Mouse (Mus musculus) heart, adult 11 months (tissue): ENCODE results near the gene Ints1.
A peak's percentile ranks its signal among the peaks of the same experiment; 100 is the strongest.

Experiments
- DNase-seq: peaks from one replicate; pipeline ENCODE4 v3.0.0; 2022

The Ints1 gene

DNA sequence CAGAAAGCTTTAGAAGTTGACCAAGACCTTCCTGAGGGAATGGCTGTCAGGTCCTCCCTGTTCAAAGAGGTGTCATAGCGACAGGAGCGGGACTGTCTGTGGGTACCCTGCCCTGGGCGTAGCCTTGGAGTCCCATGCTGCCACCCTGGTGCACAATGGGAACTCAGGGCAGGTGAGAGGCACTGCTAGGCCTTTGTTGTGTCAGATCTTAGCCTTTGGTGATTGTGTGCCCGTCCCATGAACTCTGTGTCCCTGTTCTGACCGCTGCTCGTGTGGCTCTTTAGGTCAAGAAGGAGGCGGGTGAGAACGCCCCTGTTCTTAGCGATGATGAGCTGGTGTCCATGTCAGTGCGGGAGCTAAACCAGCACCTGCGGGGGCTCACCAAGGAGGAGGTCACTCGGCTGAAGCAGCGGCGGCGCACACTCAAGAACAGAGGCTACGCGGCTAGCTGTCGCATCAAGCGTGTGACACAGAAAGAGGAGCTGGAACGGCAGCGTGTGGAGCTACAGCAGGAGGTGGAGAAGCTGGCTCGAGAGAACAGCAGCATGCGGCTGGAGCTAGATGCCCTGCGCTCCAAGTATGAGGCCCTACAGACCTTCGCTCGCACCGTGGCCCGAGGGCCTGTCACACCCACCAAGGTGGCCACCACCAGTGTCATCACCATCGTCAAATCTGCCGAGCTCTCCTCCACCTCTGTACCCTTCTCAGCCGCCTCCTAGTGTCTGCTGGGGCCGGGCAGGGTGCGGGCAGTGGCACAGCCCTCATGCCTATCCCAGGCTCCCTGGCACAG lies 24.5 kb upstream of the Ints1 start:
- DNase-seq, result peak; percentile 92

- DNase-seq, result peak; percentile 90
These were observed 23.6 kb upstream of the Ints1 start for GRCm38 (mm10) chr5:139799041-139799440.

- peak; percentile 95 for DNase-seq
These were observed 22.9 kb upstream of the Ints1 start for GRCm38 (mm10) chr5:139798168-139798900.

DNA sequence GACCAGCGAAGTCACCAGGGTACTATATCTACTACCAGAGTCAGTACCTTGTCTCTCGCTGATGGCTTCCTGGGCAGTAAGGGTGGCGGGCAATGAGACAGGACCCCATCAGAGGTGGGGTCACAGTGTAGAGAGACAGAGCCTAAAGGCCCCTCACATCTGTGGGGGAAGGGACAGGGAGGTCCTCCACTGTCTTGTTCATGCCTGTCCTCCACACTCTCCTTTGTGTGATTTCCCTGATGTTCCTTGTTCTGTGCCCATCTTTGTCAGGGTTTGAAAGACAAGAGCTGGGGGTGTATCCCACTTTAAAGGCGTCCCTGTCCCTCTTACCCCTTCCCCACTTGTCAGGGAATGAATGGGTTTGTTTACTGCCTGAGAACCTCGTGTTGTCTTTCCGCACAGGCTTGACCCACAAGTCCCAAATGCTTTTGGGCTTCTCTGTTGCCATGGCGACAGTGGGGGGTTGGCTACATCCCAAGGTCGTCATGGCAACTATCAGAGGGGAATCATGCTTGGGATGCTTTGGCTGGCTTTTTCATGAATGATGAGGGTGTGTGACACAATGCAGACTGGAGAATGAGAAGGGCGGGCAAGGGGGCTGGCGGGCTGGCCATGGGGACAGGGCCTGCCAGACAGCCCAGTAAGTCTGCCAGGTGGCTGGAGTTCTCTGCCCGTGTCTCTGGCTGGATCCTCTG lies 22.1 kb upstream of the Ints1 start:
- DNase-seq, result peak; percentile 99

GRCm38 (mm10) chr5:139796900-139797299 lies 21.4 kb upstream of the Ints1 start:
- DNase-seq, result peak; percentile 100

DNA sequence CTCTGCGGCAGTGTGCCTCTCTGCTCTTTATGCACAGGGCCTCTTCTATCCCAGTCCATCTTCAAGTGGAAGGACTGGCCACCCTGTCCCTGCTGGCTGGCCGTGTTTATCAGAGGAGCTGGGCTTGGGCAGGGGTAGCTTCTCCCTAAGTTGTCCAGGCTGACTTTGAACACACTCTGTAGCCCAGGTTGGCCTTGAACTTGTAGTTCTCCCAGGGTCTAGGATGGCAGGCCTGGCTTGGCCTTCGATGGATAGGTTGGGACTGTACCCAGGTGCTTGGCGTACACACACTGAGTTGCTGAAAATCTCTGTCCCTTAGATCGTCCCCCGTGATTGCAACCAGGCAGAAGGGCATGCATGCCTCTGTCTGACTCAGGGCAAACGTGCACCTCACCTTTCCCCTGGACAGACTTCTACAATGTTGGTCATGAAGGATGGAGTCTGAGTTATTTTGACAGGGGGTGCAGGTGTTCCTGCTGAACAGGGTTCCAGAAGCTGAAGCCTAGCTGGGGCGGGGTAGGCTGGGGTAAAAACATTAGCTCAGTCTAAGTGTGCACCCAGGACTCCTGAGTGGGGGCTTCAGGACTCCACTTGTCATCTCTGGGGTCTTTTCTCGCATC lies 20.6 kb upstream of the Ints1 start:
- DNase-seq, result peak; percentile 95

GRCm38 (mm10) chr5:139794938-139795337 lies 19.5 kb upstream of the Ints1 start:
- peak; percentile 97 for DNase-seq

- peak; percentile 93 for DNase-seq
These were observed 18.7 kb upstream of the Ints1 start for GRCm38 (mm10) chr5:139794137-139794536.

- DNase-seq, result peak; percentile 98
These were observed 18.0 kb upstream of the Ints1 start for GRCm38 (mm10) chr5:139793338-139794089.

DNA sequence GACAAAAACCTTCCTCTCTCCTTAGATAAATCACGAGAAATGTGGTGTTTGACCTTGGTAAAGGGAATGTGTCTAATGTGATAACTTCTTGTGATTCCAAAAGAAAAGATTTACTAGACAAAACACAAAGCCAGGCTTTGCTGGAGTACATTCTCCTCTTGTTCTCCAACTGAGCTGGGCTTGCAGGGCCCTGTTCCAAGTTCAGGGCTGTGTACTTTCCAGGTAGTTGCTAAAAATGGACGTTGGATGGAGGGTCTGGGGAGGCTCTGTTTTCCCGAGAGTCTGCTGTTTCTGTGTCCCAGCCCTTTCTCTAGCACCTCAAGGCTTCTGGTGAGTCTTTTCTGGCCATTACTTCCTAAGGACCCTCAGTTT lies 17.5 kb upstream of the Ints1 start:
- no peak for DNase-seq

GRCm38 (mm10) chr5:139792159-139792775 lies 16.8 kb upstream of the Ints1 start:
- peak; percentile 95 for DNase-seq

DNA sequence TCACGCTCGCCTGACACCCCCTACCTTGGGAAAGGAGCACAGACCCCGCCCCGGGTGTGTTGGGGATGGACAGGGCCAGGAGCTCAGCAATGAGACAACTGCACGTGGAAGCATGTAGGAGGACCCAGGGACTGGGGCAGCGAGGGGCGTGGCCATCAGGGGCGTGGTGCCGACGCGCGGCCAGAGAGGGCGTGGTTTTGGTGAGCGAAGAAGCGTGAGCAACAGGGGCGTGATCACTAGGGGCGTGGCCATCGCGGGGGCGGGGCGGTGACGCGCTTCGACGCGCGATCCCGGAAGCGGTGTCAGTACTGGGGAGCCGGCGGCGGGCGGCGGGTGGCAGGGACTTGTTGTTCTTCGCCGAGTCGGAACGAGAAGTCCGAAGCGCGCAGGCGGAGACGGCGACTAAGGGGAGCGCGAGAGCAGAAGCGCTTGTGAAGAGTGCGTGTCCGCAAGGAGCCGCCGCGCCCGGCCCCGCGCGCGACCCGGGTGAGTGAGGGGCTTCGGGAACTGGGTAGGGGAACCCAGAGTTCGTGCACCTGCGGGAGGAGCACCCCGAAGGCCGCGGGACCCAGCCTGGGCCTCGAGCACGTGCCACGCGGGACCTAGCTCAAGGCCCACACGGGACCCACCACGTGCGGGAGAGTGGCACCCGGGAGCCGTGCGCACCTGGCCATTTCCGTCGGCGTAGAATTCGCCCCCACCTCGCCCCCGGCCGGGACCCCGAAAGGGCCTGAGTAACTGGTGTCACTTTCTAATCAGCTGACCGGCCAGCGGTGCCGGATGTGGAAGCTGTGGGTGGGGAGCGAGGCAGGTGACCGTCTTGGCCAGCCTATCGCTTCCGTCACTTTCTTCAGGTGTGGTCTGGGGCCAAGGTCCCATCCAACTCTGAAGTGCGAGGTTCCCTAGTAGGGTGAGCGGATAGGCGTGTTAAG lies 16.0 kb upstream of the Ints1 start, which contains the start of gene Mafk:
Gene Mafk, plus strand, starts transcription at position 287 of the 932 bp plus-strand sequence.
- DNase-seq, result peak; percentile 100

DNA sequence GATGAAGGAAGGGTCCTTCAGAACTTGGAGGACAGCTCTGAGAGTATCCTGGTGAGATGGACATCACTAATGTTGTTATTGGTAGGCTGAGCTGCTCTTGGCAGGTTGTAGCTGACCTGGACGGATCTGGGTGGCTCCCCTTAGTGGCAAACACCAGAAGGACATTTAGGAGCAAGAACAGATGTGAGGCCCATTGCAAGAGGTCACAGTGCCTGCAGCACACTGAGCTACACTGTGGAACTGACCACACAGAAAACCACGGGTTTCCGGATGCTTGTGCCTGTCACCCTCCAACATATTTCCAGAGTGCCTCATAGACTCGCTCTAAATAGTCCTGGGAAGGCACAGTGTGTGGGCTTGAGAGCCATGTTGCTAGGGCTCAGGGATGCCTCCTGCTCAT lies 14.0 kb upstream of the Ints1 start:
- DNase-seq, result no peak

GRCm38 (mm10) chr5:139781406-139781805 lies 5.9 kb upstream of the Ints1 start:
- peak; percentile 98 for DNase-seq

GRCm38 (mm10) chr5:139776966-139777365 lies 1.5 kb upstream of the Ints1 start:
- no peak for DNase-seq

- DNase-seq, result no peak
These were observed 7.3 kb downstream of the Ints1 start for GRCm38 (mm10) chr5:139768216-139768615.

DNA sequence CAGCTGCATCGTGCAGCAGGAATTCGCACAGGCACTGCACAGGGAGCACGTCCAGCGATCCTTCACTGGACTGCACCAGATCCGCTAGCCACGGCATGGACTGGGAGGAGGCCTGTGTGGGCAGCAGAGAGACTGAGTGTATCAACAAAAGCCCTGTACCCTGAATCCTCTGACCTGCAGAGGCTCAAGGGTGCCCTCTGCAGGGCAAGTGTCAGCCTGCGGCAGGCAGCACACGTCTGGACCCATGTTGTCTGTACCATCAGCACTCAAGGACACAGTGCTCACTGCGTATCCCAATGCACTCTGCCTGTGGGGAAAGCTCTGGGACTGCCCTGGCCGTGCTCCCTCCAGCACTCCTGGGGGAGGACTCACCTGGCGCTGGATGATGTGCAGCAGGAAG lies 11.2 kb downstream of the Ints1 start:
- DNase-seq, result no peak

- DNase-seq, result no peak
These were observed 17.4 kb downstream of the Ints1 start for GRCm38 (mm10) chr5:139758096-139758495.

DNA sequence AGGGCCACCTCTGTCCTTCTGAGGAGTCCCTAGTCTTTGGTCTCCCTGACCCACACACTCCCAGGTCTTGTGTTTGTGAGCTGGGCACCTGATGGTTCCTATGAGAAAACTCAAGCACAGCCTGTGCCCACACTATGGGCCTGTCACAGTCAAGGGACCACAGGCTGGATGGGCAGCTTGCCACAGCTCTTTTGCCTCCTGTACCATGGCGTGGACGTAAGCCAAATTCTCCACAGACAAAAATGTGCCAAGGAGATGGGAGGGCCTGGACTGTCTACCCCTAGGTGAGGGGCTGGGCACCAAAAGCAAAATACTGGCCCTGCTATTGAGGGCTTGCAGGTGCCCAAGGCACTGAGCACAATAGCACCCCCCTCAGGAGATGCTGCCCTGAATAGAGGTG lies 18.9 kb downstream of the Ints1 start:
- no peak for DNase-seq

DNA sequence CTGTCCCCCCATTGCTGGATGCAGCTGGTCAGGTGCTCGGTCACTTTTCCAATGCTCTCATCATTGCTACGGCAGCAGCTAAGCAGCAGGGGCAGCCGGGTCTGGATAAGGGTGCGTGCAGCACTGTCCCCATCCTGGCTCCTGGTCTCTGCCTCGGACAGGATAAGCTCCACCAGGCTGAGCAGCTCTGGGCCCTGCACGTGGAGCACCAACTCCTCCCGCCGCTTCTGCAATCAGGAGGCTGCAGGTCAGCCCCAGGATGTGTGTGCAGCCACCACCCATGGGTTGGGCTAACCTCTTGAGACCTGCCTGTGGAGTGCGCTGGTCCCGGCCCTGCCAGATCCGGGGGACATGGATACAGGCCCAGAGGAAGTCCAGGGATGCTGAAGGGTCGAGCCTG lies 19.3 kb downstream of the Ints1 start:
- no peak for DNase-seq

DNA sequence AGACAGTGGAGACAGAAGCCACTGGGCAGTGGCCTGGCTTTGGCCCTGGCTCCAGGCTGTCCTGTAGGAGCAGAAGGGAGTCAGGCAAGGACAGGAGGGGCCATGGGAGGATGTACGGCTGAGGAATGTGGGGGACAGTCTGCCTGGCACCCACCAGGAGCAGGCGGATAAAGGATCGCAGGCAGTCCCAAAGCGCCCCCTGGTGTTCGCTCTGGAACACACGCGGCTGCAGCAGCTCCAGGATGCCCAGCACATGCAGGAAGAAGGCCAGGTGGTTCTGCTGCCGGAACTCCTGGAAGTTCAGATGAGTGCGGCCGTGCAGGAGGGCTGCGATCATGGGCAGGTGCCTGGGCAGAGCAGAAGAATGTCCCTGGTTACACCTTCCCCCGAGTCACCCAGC lies 20.7 kb downstream of the Ints1 start:
- no peak for DNase-seq
